Mouse (Mus musculus) myocyte (in vitro differentiated cells): ENCODE measurements around the gene Map1lc3a. TPM values are rescaled to one million over a fixed set of nuclear protein-coding genes. Genes with fewer than 3 reads are reported as not detected.

Experiments
- H3K27me3 ChIP-seq: one replicate; pipeline ENCODE4 v1.6.1; 2011; ENCODE audit not compliant: control insufficient read depth, insufficient read depth, insufficient read length
- H3K36me3 ChIP-seq: one replicate; pipeline ENCODE4 v1.6.1; 2011; ENCODE audit not compliant: control insufficient read depth, insufficient read depth
- H3K4me2 ChIP-seq: one replicate; pipeline ENCODE4 v1.6.1; 2011; ENCODE audit warnings: low read depth, control low read depth
- H3K4me3 ChIP-seq: one replicate; pipeline ENCODE4 v1.5.1; 2011; ENCODE audit warnings: mild to moderate bottlenecking, control low read depth, moderate library complexity
- H3K79me2 ChIP-seq: one replicate; pipeline ENCODE4 v1.6.1; 2011; ENCODE audit not compliant: control insufficient read depth, insufficient read depth
- H3ac ChIP-seq: one replicate; pipeline ENCODE4 v1.6.1; 2011; ENCODE audit not compliant: control insufficient read depth, insufficient read length
- CEBPB ChIP-seq: IDR thresholded peaks from 2 replicates; pipeline ENCODE4 v1.6.1; 2011; ENCODE audit warnings: mild to moderate bottlenecking, moderate library complexity; ENCODE audit not compliant: poor library complexity, insufficient read depth, severe bottlenecking
- E2F4 ChIP-seq: IDR thresholded peaks from one replicate; pipeline ENCODE4 v1.6.1; 2011; ENCODE audit warnings: mild to moderate bottlenecking, control low read depth, moderate library complexity; ENCODE audit not compliant: insufficient read depth
- MAX ChIP-seq: IDR thresholded peaks from one replicate; pipeline ENCODE4 v1.6.1; 2011; ENCODE audit warnings: low read depth, mild to moderate bottlenecking, control low read depth
- MYOD1 ChIP-seq, 3 experiments: IDR thresholded peaks; one replicate each; pipeline ENCODE4 v1.6.1; 2011; ENCODE audit warnings: control low read depth in 2 of 3, low read depth in 2 of 3, mild to moderate bottlenecking in 2 of 3, moderate library complexity in 1 of 3; ENCODE audit not compliant: insufficient read length in 2 of 3, control insufficient read depth in 1 of 3
- MYOG ChIP-seq, 3 experiments: IDR thresholded peaks; one replicate each; pipeline ENCODE4 v1.6.1; 2011; ENCODE audit warnings: control low read depth in 2 of 3, low read depth in 2 of 3, mild to moderate bottlenecking in 2 of 3; ENCODE audit not compliant: insufficient read length in 2 of 3, control insufficient read depth in 1 of 3, insufficient read depth in 1 of 3
- POLR2A ChIP-seq: IDR thresholded peaks from one replicate; pipeline ENCODE4 v1.6.1; 2011; ENCODE audit warnings: low read depth, mild to moderate bottlenecking, control low read depth, moderate library complexity; ENCODE audit not compliant: insufficient read length
- POLR2AphosphoS2 ChIP-seq: IDR thresholded peaks from one replicate; pipeline ENCODE4 v1.6.1; 2011; ENCODE audit warnings: low read depth, control low read depth; ENCODE audit not compliant: insufficient read length
- REST ChIP-seq: IDR thresholded peaks from one replicate; pipeline ENCODE4 v1.6.1; 2011; ENCODE audit warnings: mild to moderate bottlenecking, control low read depth, moderate library complexity; ENCODE audit not compliant: insufficient read depth, insufficient read length
- SRF ChIP-seq: IDR thresholded peaks from one replicate; pipeline ENCODE4 v1.6.1; 2011; ENCODE audit warnings: low read depth; ENCODE audit not compliant: control insufficient read depth, insufficient read length
- TCF12 ChIP-seq: IDR thresholded peaks from one replicate; pipeline ENCODE4 v1.6.1; 2011; ENCODE audit warnings: mild to moderate bottlenecking, control low read depth; ENCODE audit not compliant: poor library complexity, insufficient read depth, severe bottlenecking
- TCF3 ChIP-seq: IDR thresholded peaks from one replicate; pipeline ENCODE4 v1.6.1; 2011; ENCODE audit warnings: low read depth, control low read depth; ENCODE audit not compliant: insufficient read length
- USF1 ChIP-seq: IDR thresholded peaks from one replicate; pipeline ENCODE4 v1.6.1; 2011; ENCODE audit warnings: low read depth, mild to moderate bottlenecking, control low read depth, moderate library complexity
- polyA plus RNA-seq: library from polyadenylated mRNA; unstranded; fragments of >200 nt; fragmentation: generic; extraction: Trizol; gene quantifications from one replicate; pipeline ENCODE4 v1.2.1, GENCODE M21; 2012; ENCODE audit warnings: missing spikeins

Gene Map1lc3a
- polyA plus RNA-seq = 413 TPM

DNA sequence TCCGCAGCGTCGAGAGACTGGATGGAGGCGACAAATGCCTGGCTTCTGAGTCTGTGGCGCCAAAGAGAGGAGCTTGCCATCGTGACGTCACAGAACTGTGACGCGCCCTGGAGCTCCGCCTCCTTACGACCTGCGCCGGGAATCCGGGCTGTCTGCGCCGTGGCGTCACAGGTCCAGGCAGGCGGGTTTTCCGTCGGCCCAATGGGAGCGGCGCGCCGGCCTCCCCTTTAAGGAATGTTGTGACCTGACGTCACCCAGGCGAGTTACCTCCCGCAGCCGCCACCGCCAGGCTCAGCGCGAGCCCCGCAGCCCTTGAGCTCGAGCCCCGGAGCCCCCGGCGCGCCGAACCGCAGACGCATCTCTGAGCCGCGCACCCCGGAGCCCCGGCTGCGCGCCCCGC lies at the start of gene Map1lc3a:
TSS of gene Map1lc3a (plus strand) at position 103 of the 400 bp plus-strand sequence.
- peak within 1 kb of the TSS; percentile 58 for H3K4me3 ChIP-seq
- peak within 1 kb of the TSS; percentile 72 for H3ac ChIP-seq
- TF ChIP-seq POLR2AphosphoS2 = peak; percentile 30
- peak; percentile 80 for TF ChIP-seq SRF
- no peak for TF ChIP-seq E2F4
- peak within 1 kb of the TSS; percentile 81 for H3K4me2 ChIP-seq
- no peaks in the 10 kb centered on the region for H3K27me3 ChIP-seq
- peaks cover 3% of the 10 kb centered on the region for H3K36me3 ChIP-seq
- no peaks in the 10 kb centered on the region for H3K79me2 ChIP-seq

DNA sequence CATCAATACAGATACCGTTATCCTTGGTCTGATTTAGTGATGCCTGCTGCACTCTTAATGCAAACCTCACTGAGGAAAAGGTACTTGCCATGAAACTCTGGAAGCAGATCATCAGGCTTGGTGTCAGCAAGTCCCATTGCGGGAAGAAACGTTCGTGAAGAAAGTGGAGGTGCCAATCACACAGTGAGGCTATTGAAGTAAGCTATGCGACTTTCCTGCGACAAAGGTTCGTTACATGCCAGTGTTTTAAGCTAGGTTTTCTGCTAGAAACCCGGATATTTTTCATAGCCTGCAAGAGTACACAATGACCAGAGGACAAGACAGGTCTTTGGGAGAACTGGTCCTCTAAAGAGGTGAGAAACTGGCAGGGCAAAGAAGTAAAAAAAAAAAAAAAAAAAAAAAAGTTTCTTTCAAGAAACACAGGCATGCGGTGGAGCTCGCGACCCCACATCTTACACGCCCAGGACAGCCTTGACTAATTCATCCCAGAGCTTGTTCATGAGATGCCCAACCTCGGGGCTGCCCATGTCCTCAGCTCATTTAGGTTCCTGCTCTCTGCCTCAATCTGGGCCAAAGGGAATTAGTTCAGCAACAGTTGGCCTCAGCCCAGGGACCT lies 40.2 kb upstream of the Map1lc3a start:
- Histone ChIP-seq H3K27me3 (no peaks in the 10 kb centered on the region), H3ac (peak overlapping the region; percentile 37), H3K4me2 (peak overlapping the region; percentile 78), H3K36me3 (no peaks in the 10 kb centered on the region), H3K4me3 (peak overlapping the region; percentile 75), H3K79me2 (peaks cover 41% of the 10 kb centered on the region)
- TF ChIP-seq MAX (no peak), POLR2A (no peak), SRF (no peak), REST (no peak), POLR2AphosphoS2 (no peak), TCF3 (no peak), MYOG (IDR thresholded peaks at IDR 0.05; ENCODE audit: control insufficient read depth in 1 of 3, insufficient read depth in 1 of 3, insufficient read length in 2 of 3, low read depth in 2 of 3) (no peak), E2F4 (no peak), CEBPB (no peak), USF1 (no peak), MYOD1 (IDR thresholded peaks at IDR 0.05; ENCODE audit: control insufficient read depth in 1 of 3, insufficient read length in 2 of 3, low read depth in 2 of 3) (no peak), TCF12 (no peak)

DNA sequence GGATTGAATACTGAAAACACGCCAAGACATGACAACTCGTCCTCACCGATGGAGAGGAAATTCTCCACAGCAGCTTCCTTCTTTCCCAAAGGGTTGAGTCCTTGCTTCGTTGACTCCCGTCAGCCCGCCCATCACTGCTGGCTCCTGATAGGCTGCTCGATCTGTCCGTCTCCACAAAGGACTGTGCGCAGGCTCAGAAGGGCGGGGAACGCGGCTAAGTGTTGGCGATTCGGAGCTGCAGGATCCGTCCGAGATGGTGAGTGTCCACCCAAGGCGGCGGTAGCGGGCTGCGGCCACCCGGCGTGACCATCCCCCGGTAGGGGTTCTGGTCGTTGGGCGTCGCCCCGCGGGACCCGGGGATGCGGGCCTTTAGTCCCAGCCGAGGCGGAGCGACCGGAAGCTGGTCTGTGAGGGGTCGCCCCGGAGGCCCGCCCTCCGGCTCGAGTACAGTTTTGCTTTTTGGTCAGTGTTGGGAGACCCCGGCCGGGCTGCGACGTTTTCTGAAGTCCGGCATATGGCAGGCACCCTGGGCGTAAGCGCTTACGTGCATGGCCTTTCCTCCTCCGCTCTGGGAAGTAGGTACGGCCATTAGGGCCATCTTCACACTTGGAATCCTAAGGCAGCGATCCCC lies 39.6 kb upstream of the Map1lc3a start, which contains the start of gene Dynlrb1:
TSS of gene Dynlrb1 (plus strand) at position 172 of the 631 bp plus-strand sequence.
- TF ChIP-seq E2F4 (no peak), POLR2AphosphoS2 (peak; percentile 72), TCF12 (no peak), SRF (no peak), CEBPB (no peak), MAX (no peak), POLR2A (peak; percentile 81)
- Histone ChIP-seq H3K79me2 (peaks cover 48% of the 10 kb centered on the region), H3ac (peak within 1 kb of the TSS; percentile 37), H3K36me3 (no peaks in the 10 kb centered on the region), H3K27me3 (no peaks in the 10 kb centered on the region), H3K4me3 (peak within 1 kb of the TSS; percentile 75), H3K4me2 (peak within 1 kb of the TSS; percentile 90)

DNA sequence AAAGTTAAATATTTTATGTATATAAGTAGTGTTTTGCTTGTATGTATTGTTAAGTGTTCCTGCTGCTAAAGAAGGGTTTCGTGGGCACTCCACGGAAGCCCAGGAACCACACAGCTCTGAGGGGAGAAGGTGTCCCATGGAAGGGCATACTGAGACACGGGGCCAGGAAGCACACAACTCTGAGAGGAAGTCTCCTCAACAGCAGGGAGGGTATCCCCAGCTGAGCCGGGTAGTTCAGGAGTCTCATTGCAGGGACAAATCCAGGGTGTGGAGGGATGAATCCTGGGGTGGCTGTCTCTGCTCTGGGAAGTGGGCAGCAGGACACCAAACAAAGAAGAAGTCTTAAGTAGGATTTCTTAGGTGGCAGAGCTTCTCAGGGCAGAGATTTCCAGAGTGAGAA lies 38.8 kb upstream of the Map1lc3a start:
- no peak for TF ChIP-seq POLR2AphosphoS2
- TF ChIP-seq MYOG (IDR thresholded peaks at IDR 0.05; ENCODE audit: control insufficient read depth in 1 of 3, insufficient read depth in 1 of 3, insufficient read length in 2 of 3, low read depth in 2 of 3) = no peak
- TF ChIP-seq MAX = no peak
- TF ChIP-seq SRF = no peak
- no peak for TF ChIP-seq USF1
- Histone ChIP-seq H3K79me2 (peaks cover 48% of the 10 kb centered on the region), H3K36me3 (no peaks in the 10 kb centered on the region), H3K4me3 (peak overlapping the region; percentile 75), H3K27me3 (no peaks in the 10 kb centered on the region), H3ac (no peak overlapping the region), H3K4me2 (peak overlapping the region; percentile 90)

DNA sequence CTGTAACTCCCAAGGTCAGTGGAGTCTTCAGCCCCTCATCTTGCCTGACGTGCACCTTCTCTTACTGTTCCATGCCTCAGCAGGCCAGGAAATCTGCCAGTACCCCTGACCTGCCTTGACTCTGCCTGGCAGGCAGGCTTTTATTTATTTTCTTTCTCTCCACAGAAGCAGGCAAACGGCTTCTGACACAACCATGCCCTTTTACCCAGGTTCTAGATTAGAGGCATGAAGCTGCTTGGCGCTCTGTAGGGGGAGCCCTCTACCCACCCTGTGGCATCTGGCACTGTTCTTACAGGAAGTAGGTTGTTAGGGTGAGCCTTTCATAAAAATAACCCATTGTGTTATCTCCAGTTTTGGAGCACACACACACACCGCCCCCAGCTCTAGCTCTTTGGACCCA lies 35.2 kb upstream of the Map1lc3a start:
- Histone ChIP-seq H3K36me3 (peaks cover 30% of the 10 kb centered on the region), H3ac (no peak overlapping the region), H3K4me2 (no peak overlapping the region), H3K79me2 (peaks cover 48% of the 10 kb centered on the region), H3K4me3 (no peak overlapping the region), H3K27me3 (no peaks in the 10 kb centered on the region)
- TF ChIP-seq TCF12 (no peak), MYOD1 (IDR thresholded peaks at IDR 0.05; ENCODE audit: control insufficient read depth in 1 of 3, insufficient read length in 2 of 3, low read depth in 2 of 3) (no peak), POLR2A (no peak), E2F4 (no peak), POLR2AphosphoS2 (no peak), USF1 (no peak), MYOG (IDR thresholded peaks at IDR 0.05; ENCODE audit: control insufficient read depth in 1 of 3, insufficient read depth in 1 of 3, insufficient read length in 2 of 3, low read depth in 2 of 3) (no peak), REST (no peak), SRF (no peak), TCF3 (no peak), MAX (no peak), CEBPB (no peak)
